Mouse (Mus musculus): ENCODE data around the gene Tubgcp5.

DNA sequence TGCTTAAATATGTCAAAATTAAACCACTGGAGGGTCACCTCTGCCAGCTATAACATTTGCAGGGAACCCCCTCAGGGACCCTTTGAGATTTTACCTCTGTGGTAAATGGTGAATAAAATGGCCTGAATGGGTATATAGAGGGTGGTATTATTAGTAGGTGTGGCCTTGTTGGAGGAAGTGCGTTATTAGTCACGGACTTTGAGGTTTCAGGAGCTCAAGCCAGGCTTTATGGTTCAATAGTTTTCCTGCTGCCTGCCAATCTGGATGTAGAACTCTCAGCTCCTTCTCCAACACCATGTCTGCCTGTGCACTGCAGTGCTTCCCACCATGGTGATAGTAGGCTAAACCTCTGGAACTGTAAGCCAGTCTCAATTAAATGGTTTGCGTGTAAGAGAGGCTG is 75.3 kb downstream of the Tubgcp5 start:
- TF ChIP-seq GATA2 (IDR thresholded peaks at IDR 0.05; ENCODE audit: borderline replicate concordance, low read depth, low read length): no peak
- TF ChIP-seq TAL1 (conservative IDR thresholded peaks at IDR 0.05; ENCODE audit: low read depth, low read length): no peak
- TF ChIP-seq CTCF (IDR thresholded peaks at IDR 0.05; ENCODE audit: low read depth, low read length): no peak
